Mouse (Mus musculus) liver, embryonic 16.5 days (tissue): ENCODE measurements at regions not wholly inside any gene's neighbourhood (a gene's known extent, or its start where the extent isn't known, plus 50 kb on each side); places are given as distances from the start of the nearest gene placed in this dataset.

Source experiments
- ATAC-seq: fragments of 200-750 bp; cut with Nextera tagmentation; 2 replicates; pipeline ENCODE4 v1.8.0; 2017; ENCODE audit warnings: low read depth, mild to moderate bottlenecking, moderate number of reproducible peaks, moderate library complexity
- H3K27ac ChIP-seq: fragments of 300-500 bp; sonication (generic); 2 replicates; pipeline ENCODE4 v1.5.1; 2014; ENCODE audit warnings: mild to moderate bottlenecking, low read length
- H3K27me3 ChIP-seq: fragments of 300-500 bp; sonication (generic); 2 replicates; pipeline ENCODE4 v1.6.1; 2014; ENCODE audit warnings: low read depth, low read length, mixed read lengths; ENCODE audit not compliant: control insufficient read depth, insufficient read depth
- H3K36me3 ChIP-seq: fragments of 300-500 bp; sonication (generic); 2 replicates; pipeline ENCODE4 v1.6.1; 2014; ENCODE audit warnings: mild to moderate bottlenecking; ENCODE audit not compliant: control insufficient read depth, insufficient read depth
- H3K4me1 ChIP-seq: fragments of 300-500 bp; sonication (generic); 2 replicates; pipeline ENCODE4 v1.6.1; 2014; ENCODE audit warnings: low read depth, low read length, mixed read lengths; ENCODE audit not compliant: control insufficient read depth
- H3K4me2 ChIP-seq: fragments of 300-500 bp; sonication (generic); 2 replicates; pipeline ENCODE4 v1.6.1; 2014; ENCODE audit warnings: low read depth, low read length, mixed read lengths
- H3K4me3 ChIP-seq: fragments of 300-500 bp; sonication (generic); 2 replicates; pipeline ENCODE4 v1.5.1; 2014; ENCODE audit warnings: low read depth, mild to moderate bottlenecking, low read length
- H3K9ac ChIP-seq: fragments of 300-500 bp; sonication (generic); 2 replicates; pipeline ENCODE4 v1.6.1; 2014; ENCODE audit warnings: low read depth, low read length
- H3K9me3 ChIP-seq: fragments of 300-500 bp; sonication (generic); replicated peaks from 2 replicates; pipeline ENCODE4 v1.6.1; 2016; ENCODE audit warnings: low read length; ENCODE audit not compliant: control insufficient read depth
- WGBS: fragments of 180-500 bp; shearing (Covaris S2); extraction: QIAGEN DNeasy Blood & Tissue Kit; methylation state at CpG from one replicate; pipeline ENCODE4 v1.1.7; 2014; ENCODE audit not compliant: insufficient replicate concordance; 5-methylcytosine and 5-hydroxymethylcytosine counted together

DNA sequence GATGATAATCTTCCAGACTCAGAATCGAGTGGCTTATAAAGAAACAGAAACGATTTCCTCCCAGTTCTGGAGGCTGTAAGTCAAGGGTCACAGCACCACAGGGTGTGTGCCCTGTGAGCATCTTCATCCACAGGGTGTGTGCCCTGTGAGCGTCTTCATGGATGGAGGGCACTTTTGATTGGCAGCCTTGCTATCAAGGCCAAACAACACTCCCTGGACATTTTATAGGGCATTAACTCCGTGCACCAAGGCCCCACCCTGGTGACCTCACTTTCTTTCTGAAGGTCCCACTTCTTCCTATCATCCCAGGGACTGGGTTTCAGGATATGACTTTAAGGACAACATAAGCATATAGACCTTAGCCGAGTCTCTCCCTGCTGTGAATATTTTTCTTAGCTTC lies 885.3 kb upstream of the Car8 start:
- Histone ChIP-seq H3K9ac (no peak overlapping the region), H3K4me2 (no peak overlapping the region), H3K9me3 (no peaks in the 10 kb centered on the region), H3K4me1 (no peaks in the 10 kb centered on the region), H3K4me3 (no peak overlapping the region), H3K27me3 (no peaks in the 10 kb centered on the region), H3K36me3 (no peaks in the 10 kb centered on the region), H3K27ac (no peak overlapping the region)
- WGBS = 49% methylated on average over 5 of the region's 5 CpGs
- ATAC-seq = no peak

GRCm38 (mm10) chr4:9123396-9124031 lies 884.7 kb upstream of the Car8 start:
- no peak for ATAC-seq
- Histone ChIP-seq H3K4me2 (no peak overlapping the region), H3K27ac (no peak overlapping the region), H3K4me3 (no peak overlapping the region), H3K9ac (no peak overlapping the region), H3K9me3 (no peaks in the 10 kb centered on the region), H3K4me1 (no peaks in the 10 kb centered on the region), H3K36me3 (no peaks in the 10 kb centered on the region), H3K27me3 (no peaks in the 10 kb centered on the region)
- WGBS = 53% methylated on average over 9 of the region's 9 CpGs

GRCm38 (mm10) chr4:9122639-9123286 lies 883.9 kb upstream of the Car8 start:
- no peak for ATAC-seq
- WGBS = 55% methylated on average over 10 of the region's 10 CpGs
- H3K27me3 ChIP-seq = no peaks in the 10 kb centered on the region

GRCm38 (mm10) chr4:9116955-9117647 lies 878.3 kb upstream of the Car8 start:
- H3K36me3 ChIP-seq = no peaks in the 10 kb centered on the region
- H3K27me3 ChIP-seq = no peaks in the 10 kb centered on the region
- H3K4me3 ChIP-seq = no peak overlapping the region
- no peak overlapping the region for H3K27ac ChIP-seq
- 50% methylated on average over 4 of the region's 4 CpGs for WGBS
- H3K9ac ChIP-seq = no peak overlapping the region
- no peaks in the 10 kb centered on the region; the same call in none of the 2 replicates for H3K4me1 ChIP-seq
- H3K4me2 ChIP-seq = no peak overlapping the region
- ATAC-seq = peak; percentile 72
- no peaks in the 10 kb centered on the region for H3K9me3 ChIP-seq

More at GRCm38 (mm10) chr4:9122639-9123286, 883.9 kb upstream of the Car8 start:
- H3K4me3 ChIP-seq = no peak overlapping the region
- no peak overlapping the region for H3K4me2 ChIP-seq
- H3K9me3 ChIP-seq = no peaks in the 10 kb centered on the region
- no peak overlapping the region for H3K27ac ChIP-seq
- H3K36me3 ChIP-seq = no peaks in the 10 kb centered on the region
- H3K9ac ChIP-seq = no peak overlapping the region
- H3K4me1 ChIP-seq = no peaks in the 10 kb centered on the region

- Histone ChIP-seq H3K27ac (no peak overlapping the region), H3K9me3 (no peaks in the 10 kb centered on the region), H3K27me3 (no peaks in the 10 kb centered on the region), H3K9ac (no peak overlapping the region), H3K36me3 (no peaks in the 10 kb centered on the region), H3K4me1 (peaks cover 3% of the 10 kb centered on the region), H3K4me2 (no peak overlapping the region), H3K4me3 (no peak overlapping the region)
- no peak for ATAC-seq
- 7% methylated on average over 7 of the region's 7 CpGs for WGBS
These were observed 877.0 kb upstream of the Car8 start for GRCm38 (mm10) chr4:9115874-9116273.

GRCm38 (mm10) chr4:9113982-9114381 lies 875.1 kb upstream of the Car8 start:
- Histone ChIP-seq H3K27ac (no peak overlapping the region), H3K4me2 (no peak overlapping the region), H3K9me3 (no peaks in the 10 kb centered on the region), H3K4me3 (no peak overlapping the region), H3K27me3 (no peaks in the 10 kb centered on the region), H3K36me3 (no peaks in the 10 kb centered on the region), H3K4me1 (peaks cover 5% of the 10 kb centered on the region), H3K9ac (no peak overlapping the region)
- no peak for ATAC-seq
- WGBS = 57% methylated on average over 5 of the region's 5 CpGs

DNA sequence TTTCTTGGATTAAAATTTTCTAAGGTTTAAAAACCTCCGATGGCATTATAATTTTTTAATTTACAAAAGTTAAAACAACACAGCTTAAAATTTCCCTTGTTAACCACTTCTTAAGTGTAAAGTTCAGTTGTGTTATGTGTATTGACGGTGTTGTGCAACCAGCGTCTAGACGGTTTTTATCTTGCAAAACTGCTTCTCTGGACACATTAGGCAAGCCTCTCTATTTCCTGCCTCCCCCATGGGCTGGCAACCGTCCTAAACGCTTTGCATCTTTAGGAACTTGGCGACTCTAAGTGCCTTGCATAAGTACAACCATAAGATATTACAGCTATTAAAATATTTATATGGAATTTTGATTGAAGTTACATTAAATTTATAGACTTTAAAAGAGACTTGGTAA lies 871.5 kb upstream of the Car8 start:
- Histone ChIP-seq H3K27me3 (no peaks in the 10 kb centered on the region), H3K9me3 (no peaks in the 10 kb centered on the region), H3K4me3 (no peak overlapping the region), H3K4me1 (peaks cover 5% of the 10 kb centered on the region), H3K4me2 (no peak overlapping the region), H3K27ac (no peak overlapping the region), H3K36me3 (no peaks in the 10 kb centered on the region), H3K9ac (no peak overlapping the region)
- ATAC-seq = peak; percentile 73
- WGBS = 14% methylated on average over 7 of the region's 7 CpGs

GRCm38 (mm10) chr4:9107295-9107694 lies 868.5 kb upstream of the Car8 start:
- H3K36me3 ChIP-seq = no peaks in the 10 kb centered on the region
- no peaks in the 10 kb centered on the region for H3K27me3 ChIP-seq
- H3K4me1 ChIP-seq = peaks cover 5% of the 10 kb centered on the region
- H3K4me3 ChIP-seq = no peak overlapping the region
- WGBS = 42% methylated on average over 14 of the region's 14 CpGs
- no peaks in the 10 kb centered on the region for H3K9me3 ChIP-seq
- ATAC-seq = no peak
- H3K9ac ChIP-seq = no peak overlapping the region
- H3K27ac ChIP-seq = no peak overlapping the region
- no peak overlapping the region for H3K4me2 ChIP-seq

GRCm38 (mm10) chr4:9106778-9107177 lies 867.9 kb upstream of the Car8 start:
- H3K4me3 ChIP-seq = no peak overlapping the region
- 76% methylated on average over 9 of the region's 9 CpGs for WGBS
- no peak for ATAC-seq
- H3K4me2 ChIP-seq = no peak overlapping the region
- no peaks in the 10 kb centered on the region for H3K9me3 ChIP-seq
- no peaks in the 10 kb centered on the region for H3K27me3 ChIP-seq
- H3K36me3 ChIP-seq = no peaks in the 10 kb centered on the region
- H3K4me1 ChIP-seq = peaks cover 5% of the 10 kb centered on the region
- no peak overlapping the region for H3K27ac ChIP-seq
- no peak overlapping the region for H3K9ac ChIP-seq
